Mouse (Mus musculus): ENCODE results near the gene Gbf1.

DNA sequence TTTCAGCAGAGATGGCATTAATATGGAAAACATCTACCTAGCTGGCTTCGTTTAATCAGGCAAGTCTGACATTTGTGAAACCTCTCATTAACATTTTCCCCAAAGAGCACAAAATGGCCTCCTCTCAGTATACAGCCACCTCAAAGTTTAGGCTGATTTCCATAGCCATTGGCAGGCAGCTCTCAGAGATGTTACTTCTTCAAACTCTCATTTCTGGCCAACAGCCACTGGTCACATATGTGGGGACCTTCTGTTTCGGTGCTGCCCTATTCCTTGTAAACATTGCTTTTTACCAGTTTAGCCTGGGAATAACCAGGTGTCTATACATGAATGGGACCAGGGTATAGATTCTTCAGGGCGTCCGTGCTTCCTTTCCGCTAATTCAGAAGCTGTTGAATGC, 67.8 kb downstream of the Gbf1 start:
- no peak for TF ChIP-seq POLR2A (IDR thresholded peaks at IDR 0.05; ENCODE audit: borderline replicate concordance, extremely low read depth, low read depth, low read length)
- no peak for TF ChIP-seq CTCF (IDR thresholded peaks at IDR 0.05; ENCODE audit: insufficient read depth, low read length)
